Mouse (Mus musculus) olfactory bulb, adult 2 months (tissue): Measurements from ENCODE around the gene Tcp10c.
"Not testable (repeated sequence)": the region's sequence is repeated elsewhere in the genome, so short reads cannot be mapped to it uniquely, and the experiment has no call there.

Source experiments
- CTCF ChIP-seq: fragments of 200-500 bp; IDR thresholded peaks from 2 replicates; pipeline ENCODE4 v1.5.1; 2012; ENCODE audit warnings: low read depth, mild to moderate bottlenecking, low read length, moderate library complexity; ENCODE audit not compliant: insufficient read depth
- POLR2A ChIP-seq: fragments of 200-500 bp; IDR thresholded peaks from 2 replicates; pipeline ENCODE4 v1.6.1; 2012; ENCODE audit warnings: mild to moderate bottlenecking, low read depth, low read length, moderate library complexity; ENCODE audit not compliant: insufficient read depth

- not testable (repeated sequence) for TF ChIP-seq POLR2A, CTCF
Measured at GRCm38 (mm10) chr17:13426508-13426907, 72.1 kb downstream of the Tcp10c start.
